Mouse (Mus musculus): ENCODE results near the gene Papln. TPM values are rescaled to one million over a fixed set of nuclear protein-coding genes. Genes with fewer than 3 reads are reported as not detected.

Gene Papln
- total RNA-seq (2012; rRNA removed) (0.17 and 0.51 TPM in 2 replicates), total RNA-seq (2014; rRNA removed) (not detected in 2 replicates), polyA plus RNA-seq (2012; ENCODE audit: insufficient read length, low read depth) (0.07 and 0.09 TPM in 2 replicates)

DNA sequence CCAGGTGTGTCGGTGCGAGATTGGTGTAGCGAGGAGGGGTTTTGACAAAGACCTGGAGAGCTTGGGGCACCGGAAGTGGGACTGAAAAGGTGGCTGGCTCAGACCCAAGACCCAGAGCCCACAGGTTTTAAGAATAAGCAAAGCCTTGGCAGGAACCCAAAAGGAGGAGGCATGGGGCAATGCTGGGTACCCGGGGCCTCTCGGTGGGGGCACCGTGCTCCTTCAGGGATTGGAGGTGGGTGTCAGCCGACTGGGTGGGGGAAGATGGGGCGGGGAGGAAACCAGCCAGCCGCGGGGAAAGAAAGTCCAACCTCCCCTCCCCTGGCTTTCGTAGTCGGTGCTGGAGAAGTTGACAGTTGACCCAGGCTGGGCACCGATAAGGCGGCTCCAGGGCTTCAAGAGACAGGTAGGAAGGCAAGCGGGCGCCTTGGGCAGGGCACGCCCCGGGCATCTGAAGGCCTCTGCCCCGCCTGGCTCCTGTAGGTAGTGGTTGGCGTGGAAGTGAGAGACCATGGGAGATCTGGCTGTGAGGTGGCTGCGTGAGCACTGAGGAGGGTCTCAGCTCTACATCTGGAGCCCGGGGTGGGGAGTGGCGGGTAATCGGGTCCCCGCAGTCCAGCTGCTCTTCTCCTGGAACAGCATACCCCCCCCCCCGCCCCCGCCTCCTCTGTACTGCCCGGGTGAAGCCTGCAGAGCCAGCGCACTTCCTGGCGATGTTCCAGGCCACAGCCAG, at the start of gene Papln:
Gene Papln (plus strand): TSS at position 324 of the 733 bp plus-strand sequence.
- H3K9me3 ChIP-seq (replicated peaks; ENCODE audit: low read length): no peaks in the 10 kb centered on the region
- TF ChIP-seq ZNF384 (IDR thresholded peaks at IDR 0.05; ENCODE audit: low read depth, low read length): no peak
- TF ChIP-seq ZKSCAN1 (IDR thresholded peaks at IDR 0.05; ENCODE audit: borderline replicate concordance, low read depth, low read length): no peak
- TF ChIP-seq MEF2A (IDR thresholded peaks at IDR 0.05; ENCODE audit: borderline replicate concordance, low read depth, low read length): no peak
- no peak for TF ChIP-seq GABPA (IDR thresholded peaks at IDR 0.05; ENCODE audit: insufficient replicate concordance, low read depth, low read length)
- no peak for TF ChIP-seq CTCF (conservative IDR thresholded peaks at IDR 0.05 in 1 of 2, IDR thresholded peaks at IDR 0.05 in 1 of 2; ENCODE audit: low read depth in 2 of 2, low read length in 2 of 2)
- no peak for TF ChIP-seq PAX5 (IDR thresholded peaks at IDR 0.05; ENCODE audit: low read length)
- no peak within 1 kb of the TSS for H3K27ac ChIP-seq (ENCODE audit: insufficient read depth, low read depth)
- in situ Hi-C loops (cut with MboI; ENCODE audit: low pct_ligation_motif_present, low pct_unique_long_range_greater_than_20kb, low sequenced_read_pairs): loop anchor here (25.0 kb wide), 1 partner anchor 651 kb away; no protein-coding TSS in a partner anchor
- H3K4me3 ChIP-seq (replicated peaks in 1 of 3; ENCODE audit: low read depth in 2 of 3, low read length in 2 of 3, poor library complexity in 1 of 3): no peak within 1 kb of the TSS
- H3K4me1 ChIP-seq (ENCODE audit: control insufficient read depth in 1 of 2, insufficient read depth in 2 of 2): peaks cover 0 to 12% of the 10 kb centered on the region in 2 experiments; a peak in 3 of 4 replicates
- no peaks in the 10 kb centered on the region for H3K36me3 ChIP-seq (replicated peaks in 1 of 2; ENCODE audit: control insufficient read depth in 1 of 2, insufficient read depth in 1 of 2, low read length in 1 of 2)
- dilution Hi-C loops (cut with MboI; ENCODE audit: extremely low pct_ligation_motif_present, extremely low pct_unique_long_range_greater_than_20kb, low sequenced_read_pairs): no loop called here
- DNase-seq (ENCODE audit: extremely low read depth): no peak
- H3K79me2 ChIP-seq (replicated peaks; ENCODE audit: control insufficient read depth, extremely low read depth, insufficient read depth, poor library complexity, severe bottlenecking): no peaks in the 10 kb centered on the region
- H3K27me3 ChIP-seq (replicated peaks): no peaks in the 10 kb centered on the region
- H3K9ac ChIP-seq (ENCODE audit: insufficient read depth, low read depth): no peak within 1 kb of the TSS; the same call in 1 of the 2 replicates
- H3K4me2 ChIP-seq (ENCODE audit: insufficient read depth, low read depth, poor library complexity, severe bottlenecking): peak within 1 kb of the TSS; percentile 21; the same call in 1 of the 2 replicates

DNA sequence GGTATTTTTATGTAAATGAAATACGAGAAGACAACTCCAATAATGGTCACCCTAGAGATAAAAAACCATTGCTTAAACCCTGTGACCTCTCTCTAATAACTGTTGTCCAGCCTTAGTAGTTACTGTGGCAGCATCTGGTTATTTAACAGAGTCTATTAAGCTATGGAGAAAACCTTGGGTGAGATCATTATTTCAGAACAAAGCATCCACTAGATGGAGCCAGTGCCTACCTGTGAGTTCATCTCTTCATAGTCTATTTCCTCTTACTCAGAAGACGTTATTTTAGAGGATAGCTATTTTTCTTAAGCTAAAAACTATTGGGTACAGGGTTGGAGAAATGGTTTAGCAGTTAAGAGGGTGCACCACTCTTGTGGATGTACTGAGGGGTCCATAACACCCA, 49.7 kb upstream of the Papln start:
- peak; percentile 65 for DNase-seq (ENCODE audit: extremely low read depth)
- TF ChIP-seq CTCF (conservative IDR thresholded peaks at IDR 0.05 in 1 of 2, IDR thresholded peaks at IDR 0.05 in 1 of 2; ENCODE audit: low read depth in 2 of 2, low read length in 2 of 2) (peak; percentile 30 to 89; a peak in 2 of 4 replicates), MXI1 (IDR thresholded peaks at IDR 0.05; ENCODE audit: low read depth, low read length) (no peak), TBP (conservative IDR thresholded peaks at IDR 0.05; ENCODE audit: low read depth, low read length) (no peak), SMC3 (IDR thresholded peaks at IDR 0.05; ENCODE audit: low read depth, low read length) (peak; percentile 83), ZC3H11A (IDR thresholded peaks at IDR 0.05; ENCODE audit: low read depth, low read length) (peak; percentile 6; the same call in 1 of the 2 replicates), RAD21 (IDR thresholded peaks at IDR 0.05; ENCODE audit: low read depth, low read length) (peak; percentile 85), JUND (conservative IDR thresholded peaks at IDR 0.05; ENCODE audit: low read depth, low read length) (0 out of 2 replicates have a peak, but pooled peaks have one; percentile 33), ELF1 (IDR thresholded peaks at IDR 0.05; ENCODE audit: low read depth, low read length) (no peak), RCOR1 (conservative IDR thresholded peaks at IDR 0.05; ENCODE audit: low read depth, low read length) (no peak)
- Histone ChIP-seq H3K79me2 (replicated peaks; ENCODE audit: control insufficient read depth, extremely low read depth, insufficient read depth, poor library complexity, severe bottlenecking) (no peaks in the 10 kb centered on the region), H3K4me1 (ENCODE audit: control insufficient read depth in 1 of 2, insufficient read depth in 2 of 2) (no peaks in the 10 kb centered on the region), H3K9ac (ENCODE audit: insufficient read depth, low read depth) (no peak overlapping the region), H3K4me2 (ENCODE audit: insufficient read depth, low read depth, poor library complexity, severe bottlenecking) (no peak overlapping the region), H3K27me3 (replicated peaks) (no peaks in the 10 kb centered on the region), H3K4me3 (replicated peaks in 1 of 3; ENCODE audit: low read depth in 2 of 3, low read length in 2 of 3, poor library complexity in 1 of 3) (no peak overlapping the region), H3K36me3 (replicated peaks in 1 of 2; ENCODE audit: control insufficient read depth in 1 of 2, insufficient read depth in 1 of 2, low read length in 1 of 2) (peaks cover 43 to 86% of the 10 kb centered on the region in 2 experiments), H3K9me3 (replicated peaks; ENCODE audit: low read length) (no peaks in the 10 kb centered on the region), H3K27ac (ENCODE audit: insufficient read depth, low read depth) (no peak overlapping the region)
- in situ Hi-C loops (cut with MboI; ENCODE audit: low pct_ligation_motif_present, low pct_unique_long_range_greater_than_20kb, low sequenced_read_pairs) (loop anchor here (5.0 to 10.0 kb wide), 2 partner anchors 54 to 231 kb away; no protein-coding TSS in a partner anchor), dilution Hi-C loops (cut with MboI; ENCODE audit: extremely low pct_ligation_motif_present, extremely low pct_unique_long_range_greater_than_20kb, low sequenced_read_pairs) (no loop called here)

All from CH12.LX (cell line).